Mouse (Mus musculus): Measurements from ENCODE around the gene Arrdc4. TPM values are rescaled to one million over a fixed set of nuclear protein-coding genes. Genes with fewer than 3 reads are reported as not detected.

Arrdc4 gene
- polyA plus RNA-seq, 1 experiment, result 3.1 TPM

- TF ChIP-seq CTCF (IDR thresholded peaks at IDR 0.05; ENCODE audit: control insufficient read depth, insufficient read depth, insufficient replicate concordance, low read depth, low read length) (no peak), POLR2A (IDR thresholded peaks at IDR 0.05; ENCODE audit: control insufficient read depth, low read depth, low read length) (no peak)
- Histone ChIP-seq H3K27ac (ENCODE audit: control insufficient read depth, insufficient read depth, low read depth, low read length) (no peak overlapping the region), H3K4me3 (ENCODE audit: control insufficient read depth, low read depth, low read length) (no peak overlapping the region), H3K4me1 (ENCODE audit: control insufficient read depth, insufficient read depth, low read length) (no peaks in the 10 kb centered on the region), H3K27me3 (ENCODE audit: control insufficient read depth, insufficient read depth, low read length) (no peaks in the 10 kb centered on the region), H3K36me3 (ENCODE audit: control insufficient read depth, insufficient read depth, low read length) (no peaks in the 10 kb centered on the region)
Observed at GRCm38 (mm10) chr7:68691454-68691853, 57.6 kb downstream of the Arrdc4 start.

DNA sequence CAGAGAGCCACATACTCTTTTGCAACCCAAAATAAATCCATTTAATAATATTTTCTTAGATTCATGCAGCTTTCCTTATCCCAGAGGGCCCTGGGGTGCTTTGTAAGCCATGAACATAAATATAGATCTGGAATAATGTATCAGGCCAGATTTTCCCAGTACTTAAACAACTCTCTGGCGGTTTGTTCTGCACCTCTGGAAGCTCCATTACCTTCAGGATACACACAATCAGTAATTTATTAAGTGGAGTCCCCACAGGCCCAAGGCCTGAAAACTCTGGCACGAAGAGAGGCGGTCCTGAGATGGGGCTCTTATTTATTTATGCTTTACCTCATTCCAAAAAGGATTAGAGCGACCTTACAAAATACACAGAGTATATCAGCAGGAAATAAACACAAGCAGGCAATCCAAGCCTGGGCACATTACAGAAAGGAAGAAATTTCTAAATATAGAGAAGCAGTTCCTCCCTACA, 61.9 kb downstream of the Arrdc4 start:
- Histone ChIP-seq H3K27me3 (ENCODE audit: control insufficient read depth, insufficient read depth, low read length) (no peaks in the 10 kb centered on the region), H3K4me1 (ENCODE audit: control insufficient read depth, insufficient read depth, low read length) (peaks cover 2% of the 10 kb centered on the region), H3K36me3 (ENCODE audit: control insufficient read depth, insufficient read depth, low read length) (no peaks in the 10 kb centered on the region), H3K4me3 (ENCODE audit: control insufficient read depth, low read depth, low read length) (no peak overlapping the region), H3K27ac (ENCODE audit: control insufficient read depth, insufficient read depth, low read depth, low read length) (no peak overlapping the region)
- TF ChIP-seq CTCF (IDR thresholded peaks at IDR 0.05; ENCODE audit: control insufficient read depth, insufficient read depth, insufficient replicate concordance, low read depth, low read length), result no peak
- TF ChIP-seq POLR2A (IDR thresholded peaks at IDR 0.05; ENCODE audit: control insufficient read depth, low read depth, low read length), result no peak

All from testis, adult 2 months (tissue).